Mouse (Mus musculus) hindbrain, postnatal 0 days (tissue): ENCODE results near the gene Coro7. TPM values are rescaled to one million over a fixed set of nuclear protein-coding genes. Genes with fewer than 3 reads are reported as not detected.

Experiments
- ATAC-seq: fragments of 200-750 bp; cut with Nextera tagmentation; 2 replicates; pipeline ENCODE4 v1.8.0; 2017; ENCODE audit warnings: mild to moderate bottlenecking, moderate TSS enrichment, moderate library complexity
- DNase-seq: peaks from one replicate; pipeline ENCODE4 v3.0.0-alpha.2; 2015; ENCODE audit warnings: low spot score
- H3K27ac ChIP-seq: fragments of 300-500 bp; sonication (generic); 2 replicates; pipeline ENCODE4 v1.5.1; 2014; ENCODE audit warnings: mild to moderate bottlenecking
- H3K27me3 ChIP-seq: fragments of 300-500 bp; sonication (generic); 2 replicates; pipeline ENCODE4 v1.6.1; 2014; ENCODE audit warnings: low read length, mixed read lengths; ENCODE audit not compliant: insufficient read depth
- H3K36me3 ChIP-seq: fragments of 300-500 bp; sonication (generic); 2 replicates; pipeline ENCODE4 v1.6.1; 2014; ENCODE audit warnings: low read length, mixed read lengths; ENCODE audit not compliant: insufficient read depth
- H3K4me1 ChIP-seq: fragments of 300-500 bp; sonication (generic); 2 replicates; pipeline ENCODE4 v1.6.1; 2014; ENCODE audit warnings: antibody characterized with exemption, low read length, mixed read lengths; ENCODE audit not compliant: insufficient read depth
- H3K4me2 ChIP-seq: fragments of 300-500 bp; sonication (generic); 2 replicates; pipeline ENCODE4 v1.6.1; 2014; ENCODE audit warnings: low read depth, mild to moderate bottlenecking, low read length, moderate library complexity, mixed read lengths
- H3K4me3 ChIP-seq: fragments of 300-500 bp; sonication (generic); 2 replicates; pipeline ENCODE4 v1.5.1; 2014; ENCODE audit warnings: low read length
- H3K9ac ChIP-seq: fragments of 300-500 bp; sonication (generic); replicated peaks from 2 replicates; pipeline ENCODE4 v1.6.1; 2014; ENCODE audit warnings: mild to moderate bottlenecking, low read length, moderate library complexity, mixed read lengths
- H3K9me3 ChIP-seq: fragments of 300-500 bp; sonication (generic); 2 replicates; pipeline ENCODE4 v1.6.1; 2016; ENCODE audit warnings: low read length, mixed read lengths
- CTCF ChIP-seq: IDR thresholded peaks from 2 replicates; pipeline ENCODE4 v1.5.1; 2016; ENCODE audit warnings: antibody characterized with exemption, control low read depth, low read depth
- WGBS: fragments of 180-500 bp; shearing (Covaris S2); extraction: QIAGEN DNeasy Blood & Tissue Kit; methylation state at CpG from one replicate; pipeline ENCODE4 v1.1.7; 2014; 5-methylcytosine and 5-hydroxymethylcytosine counted together
- polyA plus RNA-seq: library from polyadenylated mRNA; unstranded; fragments of >200 nt; fragmentation: Nextera tagmentation; extraction: Ambion mirVana; gene quantifications from 2 replicates; pipeline ENCODE4 v1.2.1, GENCODE M21; 2015
- total RNA-seq: library from RNA; depleted of rRNA; stranded (reverse); fragments of >200 nt; gene quantifications from 2 replicates; pipeline ENCODE4 v1.2.3, GENCODE M21; 2014

The Coro7 gene
- total and polyA plus RNA-seq, 2 experiments from 2014 or later = 29.1 to 43.3 TPM

DNA sequence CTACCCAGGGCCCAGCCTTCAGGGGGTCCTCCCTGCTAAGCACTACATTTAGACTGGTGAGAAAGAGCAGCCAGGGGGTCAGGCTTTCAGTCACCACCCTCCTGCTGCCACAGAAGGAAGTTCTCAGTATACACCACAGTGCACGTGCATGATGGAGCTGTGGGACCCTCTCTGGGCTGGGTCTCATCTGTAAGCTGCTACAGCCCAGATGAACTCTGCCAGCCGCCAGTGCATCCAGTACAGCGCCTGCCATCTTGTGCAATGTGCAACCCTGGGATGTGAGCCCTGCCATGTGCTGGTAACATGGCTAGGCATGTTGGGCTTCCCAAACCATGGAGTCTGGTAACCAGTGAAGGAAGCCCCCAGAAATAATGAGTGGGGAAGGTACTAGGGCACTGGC lies 29.4 kb downstream of the Coro7 start:
- Histone ChIP-seq H3K9me3 (no peaks in the 10 kb centered on the region), H3K27me3 (no peaks in the 10 kb centered on the region), H3K9ac (no peak overlapping the region), H3K4me1 (peaks cover 8% of the 10 kb centered on the region; the same call in 1 of the 2 replicates), H3K36me3 (peaks cover 10% of the 10 kb centered on the region; the same call in 1 of the 2 replicates), H3K4me2 (no peak overlapping the region), H3K4me3 (no peak overlapping the region), H3K27ac (no peak overlapping the region)
- no peak for DNase-seq
- no peak for TF ChIP-seq CTCF
- no peak for ATAC-seq
- 88% methylated on average over 3 of the region's 3 CpGs for WGBS

DNA sequence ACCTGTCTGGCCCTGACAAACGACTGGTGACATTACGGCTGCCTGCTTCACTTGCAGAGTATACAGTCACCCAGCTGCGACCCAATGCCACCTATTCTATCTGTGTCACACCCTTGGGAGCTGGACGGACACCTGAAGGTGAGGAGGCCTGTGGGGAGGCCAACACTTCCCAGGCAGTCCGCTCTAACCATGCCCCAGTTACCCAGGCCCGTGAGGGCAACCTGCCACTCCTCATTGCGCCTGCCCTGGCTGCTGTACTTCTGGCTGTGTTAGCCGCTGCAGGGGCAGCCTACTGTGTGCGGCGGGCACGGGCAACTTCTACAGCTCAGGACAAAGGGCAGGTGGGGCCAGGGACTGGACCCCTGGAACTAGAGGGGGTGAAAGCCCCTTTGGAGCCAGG lies 29.9 kb downstream of the Coro7 start:
- ATAC-seq (no peak), DNase-seq (no peak)
- no peak overlapping the region for H3K4me2 ChIP-seq
- no peaks in the 10 kb centered on the region for H3K9me3 ChIP-seq
- 88% methylated on average over 11 of the region's 11 CpGs for WGBS
- H3K9ac ChIP-seq = no peak overlapping the region
- peaks cover 9% of the 10 kb centered on the region for H3K4me1 ChIP-seq
- H3K27ac ChIP-seq = no peak overlapping the region
- TF ChIP-seq CTCF = no peak
- H3K4me3 ChIP-seq = no peak overlapping the region
- no peaks in the 10 kb centered on the region for H3K27me3 ChIP-seq
- peaks cover 10% of the 10 kb centered on the region; the same call in 1 of the 2 replicates for H3K36me3 ChIP-seq

DNA sequence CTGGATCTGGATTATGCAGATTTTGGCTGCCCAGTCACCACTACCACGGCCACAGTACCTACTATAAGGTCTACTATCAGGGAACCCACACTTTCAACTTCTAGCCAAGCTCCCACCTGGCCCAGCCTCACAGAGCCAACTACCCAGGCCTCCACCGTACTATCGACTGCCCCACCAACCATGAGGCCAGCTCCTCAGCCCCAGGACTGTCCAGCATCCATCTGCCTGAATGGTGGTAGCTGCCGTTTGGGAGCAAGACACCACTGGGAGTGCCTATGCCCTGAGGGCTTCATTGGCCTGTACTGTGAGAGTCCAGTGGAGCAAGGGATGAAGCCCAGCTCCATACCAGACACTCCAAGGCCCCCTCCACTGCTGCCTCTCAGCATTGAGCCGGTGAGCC lies 30.4 kb downstream of the Coro7 start:
- no peak overlapping the region for H3K4me3 ChIP-seq
- H3K9ac ChIP-seq = 0 out of 2 replicates have a peak overlapping the region, but pooled peaks have one; percentile 13
- peaks cover 10% of the 10 kb centered on the region; the same call in 1 of the 2 replicates for H3K36me3 ChIP-seq
- H3K4me2 ChIP-seq = no peak overlapping the region
- H3K9me3 ChIP-seq = no peaks in the 10 kb centered on the region
- TF ChIP-seq CTCF = no peak
- WGBS = 74% methylated on average over 5 of the region's 5 CpGs
- H3K4me1 ChIP-seq = peaks cover 14% of the 10 kb centered on the region
- no peak overlapping the region for H3K27ac ChIP-seq
- no peaks in the 10 kb centered on the region for H3K27me3 ChIP-seq
- DNase-seq (no peak), ATAC-seq (no peak)

DNA sequence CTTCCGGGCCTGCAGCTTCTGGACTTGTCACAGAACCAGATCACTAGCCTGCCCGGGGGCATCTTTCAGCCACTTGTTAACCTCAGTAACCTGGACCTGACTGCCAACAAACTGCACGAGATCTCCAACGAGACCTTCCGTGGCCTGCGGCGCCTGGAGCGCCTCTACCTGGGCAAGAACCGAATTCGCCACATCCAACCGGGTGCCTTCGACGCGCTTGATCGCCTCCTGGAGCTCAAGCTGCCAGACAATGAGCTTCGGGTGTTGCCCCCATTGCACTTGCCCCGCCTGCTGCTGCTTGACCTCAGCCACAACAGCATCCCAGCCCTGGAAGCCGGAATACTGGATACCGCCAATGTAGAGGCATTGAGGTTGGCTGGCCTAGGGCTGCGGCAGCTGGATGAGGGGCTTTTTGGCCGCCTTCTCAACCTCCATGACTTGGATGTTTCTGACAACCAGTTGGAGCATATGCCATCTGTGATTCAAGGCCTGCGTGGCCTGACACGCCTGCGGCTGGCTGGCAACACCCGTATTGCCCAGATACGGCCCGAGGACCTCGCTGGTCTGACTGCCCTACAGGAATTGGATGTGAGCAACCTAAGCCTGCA lies 31.1 kb downstream of the Coro7 start:
- Histone ChIP-seq H3K4me1 (peaks cover 20% of the 10 kb centered on the region), H3K9me3 (no peaks in the 10 kb centered on the region), H3K36me3 (peaks cover 10% of the 10 kb centered on the region; the same call in 1 of the 2 replicates), H3K4me3 (no peak overlapping the region), H3K27ac (no peak overlapping the region), H3K9ac (no peak overlapping the region), H3K4me2 (no peak overlapping the region), H3K27me3 (no peaks in the 10 kb centered on the region)
- DNase-seq (peak; percentile 43), ATAC-seq (no peak)
- no peak for TF ChIP-seq CTCF
- WGBS = 78% methylated on average over 28 of the region's 28 CpGs

DNA sequence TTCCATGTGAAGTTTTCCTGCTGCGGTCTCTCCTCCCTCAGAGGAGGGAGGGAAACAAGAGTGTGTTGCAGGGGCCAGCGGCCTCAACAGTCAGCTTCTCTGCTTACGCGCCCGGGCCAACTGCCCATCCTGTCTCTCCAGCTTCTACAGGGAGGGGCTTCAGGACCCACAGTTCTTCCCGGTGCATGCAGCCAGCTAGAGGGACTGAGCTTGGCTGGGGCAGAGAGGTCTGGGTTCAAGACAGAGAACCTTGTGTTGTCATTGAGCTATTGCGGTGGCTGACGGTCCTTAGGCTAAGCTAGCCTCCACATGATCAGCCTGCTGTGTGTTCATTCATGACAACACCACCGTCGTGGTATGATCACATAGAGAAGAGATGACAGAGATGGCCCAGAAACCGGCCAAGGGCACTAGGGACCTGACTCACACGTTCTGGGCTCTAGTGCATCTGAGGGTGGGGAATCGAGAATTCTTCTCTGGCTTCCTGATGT lies 31.9 kb downstream of the Coro7 start:
- TF ChIP-seq CTCF = no peak
- H3K27me3 ChIP-seq = no peaks in the 10 kb centered on the region
- no peak for ATAC-seq
- peaks cover 10% of the 10 kb centered on the region; the same call in 1 of the 2 replicates for H3K36me3 ChIP-seq
- DNase-seq = peak; percentile 51
- WGBS = 58% methylated on average over 13 of the region's 13 CpGs
- no peak overlapping the region for H3K4me3 ChIP-seq
- H3K9me3 ChIP-seq = no peaks in the 10 kb centered on the region
- H3K9ac ChIP-seq = no peak overlapping the region
- H3K27ac ChIP-seq = peak overlapping the region; percentile 42; the same call in 1 of the 2 replicates
- H3K4me1 ChIP-seq = peaks cover 26% of the 10 kb centered on the region
- no peak overlapping the region for H3K4me2 ChIP-seq

DNA sequence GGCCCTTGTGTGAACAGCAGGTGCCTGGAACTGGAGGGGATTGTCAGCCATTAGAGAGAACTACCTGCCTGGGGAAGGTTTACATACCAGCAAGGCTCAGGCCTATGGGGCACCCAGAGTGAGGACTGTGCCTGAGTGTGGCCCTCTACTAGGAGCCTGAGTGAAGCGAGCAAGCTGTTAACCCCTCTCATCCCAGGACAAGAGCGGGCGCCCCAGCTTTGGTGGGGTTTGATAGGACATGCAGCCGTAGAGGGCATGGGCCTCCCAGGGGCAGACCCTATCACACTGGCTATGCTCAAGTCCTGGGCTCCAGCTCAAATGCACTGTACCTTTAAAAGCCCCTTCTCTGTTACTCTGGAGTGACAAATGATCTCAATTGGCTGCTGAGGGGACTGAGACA lies 32.7 kb downstream of the Coro7 start:
- Histone ChIP-seq H3K9ac (no peak overlapping the region), H3K9me3 (no peaks in the 10 kb centered on the region), H3K27ac (no peak overlapping the region), H3K36me3 (peaks cover 6% of the 10 kb centered on the region; the same call in 1 of the 2 replicates), H3K4me2 (no peak overlapping the region), H3K27me3 (no peaks in the 10 kb centered on the region), H3K4me1 (peaks cover 26% of the 10 kb centered on the region), H3K4me3 (no peak overlapping the region)
- WGBS = 68% methylated on average over 4 of the region's 4 CpGs
- no peak for TF ChIP-seq CTCF
- no peak for ATAC-seq
- no peak for DNase-seq

DNA sequence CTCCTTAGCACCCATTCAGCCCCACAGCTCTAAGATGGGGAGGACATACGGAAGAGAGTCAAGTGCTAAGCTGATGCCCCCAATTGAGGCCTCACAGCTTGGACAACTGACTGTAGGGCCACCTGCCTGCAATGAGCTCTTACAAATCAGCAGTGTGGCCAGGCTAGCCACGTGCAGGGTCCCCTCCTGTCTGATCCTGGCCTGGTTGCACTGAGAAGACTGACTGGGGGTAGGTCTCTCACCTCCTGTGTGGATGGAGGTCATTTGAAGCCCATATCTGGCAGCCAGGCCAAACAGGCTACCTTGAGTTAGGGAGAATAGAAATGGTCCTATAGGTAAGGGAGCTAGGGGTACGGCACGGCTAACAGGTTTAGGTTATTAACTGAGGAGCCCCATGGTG lies 33.7 kb downstream of the Coro7 start:
- Histone ChIP-seq H3K4me3 (no peak overlapping the region), H3K4me1 (peaks cover 32% of the 10 kb centered on the region), H3K9me3 (no peaks in the 10 kb centered on the region), H3K27ac (no peak overlapping the region), H3K9ac (no peak overlapping the region), H3K27me3 (no peaks in the 10 kb centered on the region), H3K36me3 (peaks cover 4% of the 10 kb centered on the region; the same call in 1 of the 2 replicates), H3K4me2 (no peak overlapping the region)
- 73% methylated on average over 4 of the region's 4 CpGs for WGBS
- ATAC-seq (no peak), DNase-seq (no peak)
- TF ChIP-seq CTCF = no peak
